Mouse (Mus musculus) kidney, embryonic 16.5 days (tissue): Measurements from ENCODE around the gene Cnot2. TPM values are rescaled to one million over a fixed set of nuclear protein-coding genes. Genes with fewer than 3 reads are reported as not detected.

Experiments used
- ATAC-seq: fragments of 200-750 bp; cut with Nextera tagmentation; 2 replicates; pipeline ENCODE4 v1.8.0; 2017; ENCODE audit warnings: moderate TSS enrichment; ENCODE audit not compliant: low FRiP score, low TSS enrichment
- H3K27ac ChIP-seq: fragments of 300-500 bp; sonication (generic); 2 replicates; pipeline ENCODE4 v1.5.1; 2014; ENCODE audit warnings: low read length
- H3K27me3 ChIP-seq: fragments of 300-500 bp; sonication (generic); 2 replicates; pipeline ENCODE4 v1.6.1; 2014; ENCODE audit warnings: low read length, control low read depth, mixed read lengths; ENCODE audit not compliant: insufficient read depth
- H3K36me3 ChIP-seq: fragments of 300-500 bp; sonication (generic); 2 replicates; pipeline ENCODE4 v1.6.1; 2014; ENCODE audit warnings: low read length, control low read depth, mixed read lengths; ENCODE audit not compliant: insufficient read depth
- H3K4me1 ChIP-seq: fragments of 300-500 bp; sonication (generic); 2 replicates; pipeline ENCODE4 v1.6.1; 2014; ENCODE audit warnings: low read length, control low read depth, mixed read lengths; ENCODE audit not compliant: insufficient read depth
- H3K4me2 ChIP-seq: fragments of 300-500 bp; sonication (generic); replicated peaks from 2 replicates; pipeline ENCODE4 v1.6.1; 2014; ENCODE audit warnings: low read depth, low read length
- H3K4me3 ChIP-seq: fragments of 300-500 bp; sonication (generic); 2 replicates; pipeline ENCODE4 v1.5.1; 2014; ENCODE audit warnings: mild to moderate bottlenecking, low read length
- H3K9ac ChIP-seq: fragments of 300-500 bp; sonication (generic); replicated peaks from 2 replicates; pipeline ENCODE4 v1.6.1; 2014; ENCODE audit warnings: low read length
- H3K9me3 ChIP-seq: fragments of 300-500 bp; sonication (generic); 2 replicates; pipeline ENCODE4 v1.6.1; 2016; ENCODE audit warnings: low read length, control low read depth
- WGBS: fragments of 180-500 bp; shearing (Covaris S2); extraction: QIAGEN DNeasy Blood & Tissue Kit; methylation state at CpG from one replicate; pipeline ENCODE4 v1.1.7; 2014; 5-methylcytosine and 5-hydroxymethylcytosine counted together
- polyA plus RNA-seq: library from polyadenylated mRNA; unstranded; fragments of >200 nt; fragmentation: Nextera tagmentation; extraction: Ambion mirVana; gene quantifications from 2 replicates; pipeline ENCODE4 v1.2.1, GENCODE M21; 2015

The Cnot2 gene
- polyA plus RNA-seq, 1 experiment from 2014 or later = 108 TPM

DNA sequence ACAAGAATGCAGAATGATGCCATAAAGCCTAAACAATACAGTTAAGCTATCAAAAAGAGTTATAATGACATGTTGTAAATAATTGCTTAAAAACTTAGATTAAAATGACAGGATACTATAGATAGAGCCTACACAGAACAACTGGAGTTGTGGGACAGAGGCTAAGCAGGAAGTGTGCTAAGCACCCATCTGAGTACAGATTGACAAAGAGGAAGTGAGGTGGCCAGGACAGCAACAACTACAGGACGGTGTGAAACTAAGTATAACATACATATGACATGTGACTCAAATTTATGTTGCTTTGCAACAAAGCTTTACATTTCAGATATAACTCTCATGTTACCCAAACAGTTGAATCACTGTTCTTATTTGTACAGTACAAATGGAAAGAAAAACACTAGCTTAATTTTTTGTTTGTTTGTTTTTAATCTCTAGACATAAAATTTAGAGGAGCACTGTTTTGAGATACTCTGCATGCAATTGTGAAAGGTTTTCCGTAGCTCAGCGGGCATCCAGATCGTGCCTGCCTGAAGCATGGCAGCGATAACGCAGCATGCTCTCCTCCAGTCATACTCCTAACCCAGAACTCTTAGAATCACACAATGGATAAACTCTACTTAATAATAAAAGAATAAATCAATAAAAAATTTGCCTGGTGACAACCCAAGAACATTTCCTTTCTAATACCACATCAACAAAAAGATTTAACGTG is 75.9 kb downstream of the Cnot2 start:
- 87% methylated on average over 7 of the region's 7 CpGs for WGBS
- H3K4me1 ChIP-seq = no peaks in the 10 kb centered on the region

DNA sequence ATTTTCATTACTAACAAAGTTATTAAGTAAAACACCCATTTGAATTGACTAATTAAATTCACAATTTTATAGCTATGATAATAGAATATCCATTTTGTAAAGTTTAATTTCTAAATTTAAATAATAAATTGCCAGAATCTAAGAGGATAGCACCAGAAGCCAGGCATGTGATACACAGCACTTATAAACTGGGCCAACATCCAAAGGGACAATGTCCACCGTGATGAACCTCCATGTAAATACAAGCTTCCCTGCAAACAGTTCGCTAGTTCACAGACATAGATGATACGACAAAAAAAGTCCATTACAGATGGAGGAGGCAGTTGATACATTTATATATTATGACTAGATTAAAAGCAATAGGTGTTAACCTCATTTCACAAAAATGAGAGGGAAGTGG is 88.5 kb downstream of the Cnot2 start:
- Histone ChIP-seq H3K27me3 (no peaks in the 10 kb centered on the region), H3K27ac (no peak overlapping the region), H3K36me3 (peaks cover 27% of the 10 kb centered on the region), H3K4me2 (no peak overlapping the region), H3K9me3 (no peaks in the 10 kb centered on the region), H3K4me1 (no peaks in the 10 kb centered on the region), H3K9ac (no peak overlapping the region), H3K4me3 (no peak overlapping the region)
- WGBS = 93% methylated on average over 3 of the region's 3 CpGs
- no peak for ATAC-seq

More for the DNA sequence above, 75.9 kb downstream of the Cnot2 start:
- no peak overlapping the region for H3K27ac ChIP-seq
- peaks cover 4% of the 10 kb centered on the region; the same call in 1 of the 2 replicates for H3K36me3 ChIP-seq
- H3K4me3 ChIP-seq = no peak overlapping the region
- ATAC-seq = no peak
- H3K27me3 ChIP-seq = no peaks in the 10 kb centered on the region
- no peaks in the 10 kb centered on the region for H3K9me3 ChIP-seq
- no peak overlapping the region for H3K9ac ChIP-seq
- no peak overlapping the region for H3K4me2 ChIP-seq

DNA sequence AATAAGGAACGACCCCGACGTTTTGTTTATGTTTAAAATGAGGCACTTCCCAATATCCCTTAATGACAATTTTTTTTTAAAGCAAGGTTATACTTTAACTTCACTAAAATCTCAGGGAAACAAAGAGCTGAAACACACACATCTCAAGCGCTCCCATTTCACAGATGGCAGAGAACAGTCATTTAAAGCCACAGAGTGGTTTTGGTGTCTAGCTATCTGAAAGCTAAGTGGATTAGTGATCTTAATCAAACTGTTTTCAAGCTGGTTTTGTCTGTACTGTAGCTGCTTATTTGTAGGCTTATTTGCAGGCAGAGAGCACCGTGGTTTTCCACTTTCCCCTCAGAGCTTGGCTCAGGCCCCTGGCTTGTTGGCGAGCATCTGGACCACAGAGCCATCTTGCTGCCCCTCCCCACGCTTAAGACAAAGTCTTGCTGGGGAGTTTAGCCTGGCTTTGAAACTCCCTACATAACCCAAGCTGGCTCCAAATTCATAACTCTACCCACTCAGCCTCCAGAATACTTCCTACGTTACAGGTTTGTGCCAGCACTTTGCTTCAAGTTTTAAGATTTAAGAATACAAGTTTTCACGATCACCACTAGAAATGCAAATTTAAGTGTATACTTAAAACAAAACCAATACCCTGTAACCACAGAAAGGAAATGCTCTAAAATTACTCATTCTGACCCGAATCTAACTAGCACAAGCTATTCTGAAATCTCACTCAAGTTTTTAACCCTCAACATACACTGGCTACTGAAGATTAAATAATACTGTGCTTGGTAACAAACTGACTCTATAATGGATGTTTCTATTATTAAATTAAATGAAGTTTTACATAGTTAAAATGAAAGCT is 94.2 kb downstream of the Cnot2 start:
- Histone ChIP-seq H3K9ac (no peak overlapping the region), H3K36me3 (peaks cover 32% of the 10 kb centered on the region), H3K27me3 (no peaks in the 10 kb centered on the region), H3K4me1 (no peaks in the 10 kb centered on the region), H3K9me3 (no peaks in the 10 kb centered on the region), H3K27ac (no peak overlapping the region), H3K4me3 (no peak overlapping the region), H3K4me2 (no peak overlapping the region)
- no peak for ATAC-seq
- WGBS = 89% methylated on average over 10 of the region's 10 CpGs

DNA sequence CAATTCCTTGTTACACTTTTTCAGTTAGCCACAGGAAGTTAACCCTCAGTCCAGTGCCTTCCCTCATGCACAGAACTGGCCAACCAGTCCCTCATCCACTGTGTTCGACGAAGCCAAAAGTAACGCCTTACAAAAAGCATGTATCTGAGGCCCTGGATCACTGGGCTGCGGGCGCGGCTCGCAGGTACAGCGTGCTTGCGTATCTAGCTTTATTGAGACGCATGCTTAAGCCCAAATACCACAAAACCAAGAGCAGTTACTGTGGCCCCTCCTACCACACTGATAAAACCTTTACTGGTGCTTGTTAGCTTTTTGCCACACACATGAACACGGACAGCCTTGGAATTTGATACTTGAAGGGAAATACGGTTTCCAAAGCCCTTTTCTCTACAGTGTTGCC is 99.4 kb downstream of the Cnot2 start:
- no peaks in the 10 kb centered on the region for H3K27me3 ChIP-seq
- no peak overlapping the region for H3K4me2 ChIP-seq
- no peak for ATAC-seq
- 0 out of 2 replicates have a peak, but pooled peaks cover 2% of the 10 kb centered on the region for H3K9me3 ChIP-seq
- no peak overlapping the region for H3K9ac ChIP-seq
- 89% methylated on average over 12 of the region's 12 CpGs for WGBS
- peaks cover 23% of the 10 kb centered on the region for H3K36me3 ChIP-seq
- no peaks in the 10 kb centered on the region for H3K4me1 ChIP-seq
- H3K27ac ChIP-seq = no peak overlapping the region
- no peak overlapping the region for H3K4me3 ChIP-seq

DNA sequence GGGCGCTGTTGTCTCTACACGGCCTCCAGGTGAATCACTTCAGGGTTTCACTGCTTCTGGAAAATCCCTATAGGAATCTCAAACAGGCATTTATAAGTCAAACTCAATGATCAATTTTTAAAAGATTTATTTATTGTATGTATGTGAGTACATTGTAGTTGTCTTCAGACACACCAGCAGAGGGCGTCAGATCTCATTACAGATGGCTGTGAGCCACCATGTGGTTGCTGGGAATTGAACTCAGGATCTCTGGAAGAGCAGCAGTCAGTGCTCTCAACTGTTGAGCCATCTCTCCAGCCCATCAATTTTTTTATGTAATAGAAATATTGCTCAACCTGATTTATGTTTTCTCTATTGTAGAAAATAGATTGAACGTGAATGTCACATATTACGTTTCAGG is 100.3 kb downstream of the Cnot2 start:
- no peak overlapping the region for H3K9ac ChIP-seq
- H3K27ac ChIP-seq = no peak overlapping the region
- peaks cover 17% of the 10 kb centered on the region for H3K36me3 ChIP-seq
- no peaks in the 10 kb centered on the region for H3K27me3 ChIP-seq
- no peak overlapping the region for H3K4me2 ChIP-seq
- WGBS = 91% methylated on average over 5 of the region's 5 CpGs
- no peak for ATAC-seq
- H3K9me3 ChIP-seq = peaks cover 2% of the 10 kb centered on the region; the same call in 1 of the 2 replicates
- no peak overlapping the region for H3K4me3 ChIP-seq
- no peaks in the 10 kb centered on the region for H3K4me1 ChIP-seq

DNA sequence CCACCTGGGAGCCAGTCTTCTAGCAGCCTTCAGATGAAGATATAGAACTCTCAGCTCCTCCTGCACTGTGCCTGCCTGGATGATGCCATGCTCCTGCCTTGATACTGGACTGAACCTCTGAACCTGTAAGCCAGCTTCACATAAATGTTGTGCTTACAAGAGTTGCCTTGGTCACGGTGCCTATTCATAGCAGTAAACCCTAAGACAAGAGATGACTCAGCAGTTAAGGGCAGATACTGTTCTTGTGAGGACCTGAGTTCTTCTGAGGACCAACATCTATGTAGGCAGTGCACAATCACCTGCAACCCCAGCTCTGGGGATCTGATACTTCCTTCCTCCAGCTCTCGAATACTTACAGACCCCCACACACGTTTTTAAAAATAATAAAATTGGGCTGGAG is 104.8 kb downstream of the Cnot2 start:
- H3K9ac ChIP-seq = no peak overlapping the region
- WGBS = 93% methylated on average over 3 of the region's 3 CpGs
- H3K4me3 ChIP-seq = no peak overlapping the region
- 0 out of 2 replicates have a peak, but pooled peaks cover 5% of the 10 kb centered on the region for H3K27me3 ChIP-seq
- peaks cover 2% of the 10 kb centered on the region; the same call in 1 of the 2 replicates for H3K9me3 ChIP-seq
- H3K4me2 ChIP-seq = no peak overlapping the region
- H3K4me1 ChIP-seq = peaks cover 20% of the 10 kb centered on the region; the same call in 1 of the 2 replicates
- no peak overlapping the region for H3K27ac ChIP-seq
- ATAC-seq = no peak
- H3K36me3 ChIP-seq = no peaks in the 10 kb centered on the region

DNA sequence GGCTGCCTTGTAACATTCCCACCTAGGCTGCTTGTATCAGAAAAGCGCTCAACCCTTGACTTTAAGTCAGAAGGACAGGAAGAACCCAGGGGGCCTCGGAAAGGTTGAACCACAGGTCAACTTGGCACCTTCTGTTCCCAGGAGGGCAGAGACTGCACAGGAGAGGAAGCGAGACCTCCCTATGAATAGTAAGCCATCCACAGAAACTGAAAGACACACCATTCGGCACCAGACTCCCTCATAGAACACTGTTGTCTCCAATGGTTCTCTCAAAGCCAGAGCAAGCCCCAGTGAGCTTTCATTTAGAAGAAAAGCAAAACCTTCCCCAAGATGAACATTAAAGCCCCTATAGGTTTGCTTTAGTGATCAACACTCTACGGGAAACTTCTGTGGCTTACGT is 105.6 kb downstream of the Cnot2 start:
- no peak overlapping the region for H3K4me3 ChIP-seq
- peaks cover 2% of the 10 kb centered on the region; the same call in 1 of the 2 replicates for H3K9me3 ChIP-seq
- no peaks in the 10 kb centered on the region for H3K36me3 ChIP-seq
- peaks cover 20% of the 10 kb centered on the region; the same call in 1 of the 2 replicates for H3K4me1 ChIP-seq
- ATAC-seq = no peak
- no peak overlapping the region for H3K4me2 ChIP-seq
- 58% methylated on average over 6 of the region's 6 CpGs for WGBS
- 0 out of 2 replicates have a peak, but pooled peaks cover 5% of the 10 kb centered on the region for H3K27me3 ChIP-seq
- no peak overlapping the region for H3K9ac ChIP-seq
- H3K27ac ChIP-seq = no peak overlapping the region

DNA sequence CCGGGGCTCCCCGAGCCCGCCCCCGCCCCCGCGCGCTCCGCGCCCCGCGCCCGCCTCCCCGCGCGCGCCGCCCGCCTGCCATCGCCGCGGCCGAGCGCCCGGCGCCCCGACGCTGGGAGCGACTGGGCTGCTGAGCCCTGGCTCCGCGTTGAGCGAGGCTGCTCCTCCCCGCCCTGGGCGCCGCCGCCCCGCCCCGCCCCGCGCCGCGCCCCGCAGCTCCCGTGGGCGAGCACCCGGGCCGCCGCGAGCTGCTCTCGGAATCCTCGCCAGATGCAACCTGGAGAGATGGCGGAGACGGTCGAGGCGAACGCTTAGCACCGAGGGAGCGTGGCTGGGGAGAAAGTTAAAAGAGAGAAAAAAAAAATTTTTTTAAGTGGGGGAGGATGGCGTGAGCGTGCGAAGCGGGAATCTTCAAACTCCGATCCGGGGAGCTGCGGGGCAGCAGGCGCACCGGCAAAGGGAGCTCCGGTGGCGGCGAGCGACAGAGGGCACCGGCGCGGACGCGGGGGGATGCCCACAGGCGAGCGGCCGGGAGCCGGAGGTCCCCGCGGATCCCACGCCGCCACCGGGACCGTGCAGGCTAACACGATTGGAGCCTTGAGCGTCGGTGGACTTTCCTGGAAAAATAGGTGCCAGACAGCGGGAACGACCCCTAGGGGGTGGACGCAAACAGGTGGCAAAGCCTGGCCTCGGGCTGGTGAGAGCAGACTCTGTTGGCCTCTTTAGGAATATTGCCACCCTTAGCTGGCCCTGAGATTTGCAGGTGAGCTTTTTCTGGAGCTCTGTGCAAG is 107.4 kb downstream of the Cnot2 start, which contains the start of gene Kcnmb4:
TSS of gene Kcnmb4 (minus strand) at position 120 of the 791 bp plus-strand sequence.
- H3K27me3 ChIP-seq = 0 out of 2 replicates have a peak, but pooled peaks cover 5% of the 10 kb centered on the region
- H3K4me1 ChIP-seq = peaks cover 20% of the 10 kb centered on the region; the same call in 1 of the 2 replicates
- ATAC-seq = peak; percentile 89
- WGBS = under 1% methylated on average over 60 of the region's 92 CpGs
- H3K36me3 ChIP-seq = no peaks in the 10 kb centered on the region
- peaks cover 2% of the 10 kb centered on the region; the same call in 1 of the 2 replicates for H3K9me3 ChIP-seq
- peak within 1 kb of the TSS; percentile 73 for H3K4me3 ChIP-seq
- H3K4me2 ChIP-seq = peak within 1 kb of the TSS; percentile 84
- no peak within 1 kb of the TSS for H3K27ac ChIP-seq
- peak within 1 kb of the TSS; percentile 65 for H3K9ac ChIP-seq

DNA sequence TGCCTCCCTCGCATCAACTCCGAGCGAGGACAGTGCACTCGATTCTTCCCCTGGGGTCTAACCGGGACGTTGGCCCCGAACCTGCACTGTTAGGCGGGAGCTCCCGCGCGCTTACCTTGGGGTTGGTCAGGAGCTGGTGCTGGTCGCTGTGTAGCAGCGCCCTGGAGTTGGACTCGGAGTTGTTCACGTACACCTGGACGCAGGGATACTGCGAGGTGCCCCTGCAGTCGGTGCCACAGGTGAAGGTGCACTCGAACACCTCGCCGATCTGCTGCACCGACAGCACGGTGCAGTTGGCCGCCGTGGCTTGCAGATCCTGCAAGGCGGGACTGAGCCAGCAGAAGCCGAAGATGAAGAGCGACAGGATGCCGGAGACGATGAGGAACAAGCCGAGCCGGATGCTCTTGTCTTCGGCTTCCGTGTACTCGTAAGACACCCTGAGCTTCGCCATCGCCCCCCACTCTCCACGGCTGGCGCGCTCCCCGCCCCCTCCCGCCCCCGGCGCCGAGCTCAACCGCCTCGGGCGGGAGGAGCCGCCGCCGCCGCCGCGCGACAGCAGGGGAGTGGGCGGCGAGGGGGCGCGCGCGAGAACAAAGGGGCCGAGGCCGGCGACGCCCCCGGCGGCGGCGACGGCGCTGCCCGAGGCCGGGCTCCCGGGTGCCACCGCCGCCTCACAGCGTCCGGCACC is 108.1 kb downstream of the Cnot2 start:
- H3K9me3 ChIP-seq = peaks cover 2% of the 10 kb centered on the region; the same call in 1 of the 2 replicates
- H3K36me3 ChIP-seq = no peaks in the 10 kb centered on the region
- under 1% methylated on average over 52 of the region's 78 CpGs for WGBS
- H3K4me1 ChIP-seq = peaks cover 20% of the 10 kb centered on the region; the same call in 1 of the 2 replicates
- H3K4me3 ChIP-seq = peak overlapping the region; percentile 73
- ATAC-seq = peak; percentile 72
- 0 out of 2 replicates have a peak, but pooled peaks cover 5% of the 10 kb centered on the region for H3K27me3 ChIP-seq
- H3K9ac ChIP-seq = peak overlapping the region; percentile 65
- H3K4me2 ChIP-seq = peak overlapping the region; percentile 84
- H3K27ac ChIP-seq = no peak overlapping the region
